Mouse (Mus musculus): ENCODE measurements around the gene Olfr67.
"Not testable (repeated sequence)": the region's sequence is repeated elsewhere in the genome, so short reads cannot be mapped to it uniquely, and the experiment has no call there.

The Olfr67 gene

GRCm38 (mm10) chr7:103767687-103768086, 23.9 kb downstream of the Olfr67 start:
- DNase-seq = not testable (repeated sequence)

DNA sequence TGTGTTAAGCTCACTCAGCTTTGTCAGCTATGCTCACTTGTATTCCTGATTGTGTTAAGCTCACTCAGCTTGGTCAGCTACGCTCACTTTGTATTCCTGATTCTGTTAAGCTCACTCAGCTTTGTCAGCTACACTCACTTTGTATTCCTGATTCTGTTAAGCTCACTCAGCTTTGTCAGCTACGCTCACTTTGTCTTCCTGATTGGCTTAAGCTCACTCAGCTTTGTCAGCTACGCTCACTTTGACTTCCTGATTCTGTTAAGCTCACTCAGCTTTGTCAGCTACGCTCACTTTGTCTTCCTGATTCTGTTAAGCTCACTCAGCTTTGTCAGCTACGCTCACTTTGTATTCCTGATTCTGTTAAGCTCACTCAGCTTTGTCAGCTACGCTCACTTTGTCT, 29.4 kb downstream of the Olfr67 start:
- not testable (repeated sequence) for DNase-seq

DNA sequence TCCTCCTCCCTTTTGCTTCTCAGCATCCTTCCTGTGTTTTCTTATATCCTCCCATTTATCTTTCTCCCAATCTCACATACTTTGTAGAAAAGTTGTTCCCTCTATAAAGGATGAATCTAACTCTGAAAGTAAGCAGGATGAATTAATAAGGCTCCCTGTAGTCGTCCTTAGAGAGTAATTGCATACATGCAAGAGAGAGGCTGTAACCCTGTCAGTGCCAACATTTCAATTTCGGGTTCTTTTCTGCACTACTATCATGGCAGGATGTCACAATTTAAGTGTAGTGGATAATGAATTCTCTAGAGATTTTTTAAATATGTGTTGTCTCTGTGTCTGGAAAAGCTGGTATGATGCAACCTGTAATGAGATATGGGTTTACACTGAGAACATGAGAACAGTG, 34.4 kb downstream of the Olfr67 start, which contains the start of gene Olfr630:
Olfr630 (minus strand) TSS at position 101 of the 400 bp plus-strand sequence.
- no peak for DNase-seq

DNA sequence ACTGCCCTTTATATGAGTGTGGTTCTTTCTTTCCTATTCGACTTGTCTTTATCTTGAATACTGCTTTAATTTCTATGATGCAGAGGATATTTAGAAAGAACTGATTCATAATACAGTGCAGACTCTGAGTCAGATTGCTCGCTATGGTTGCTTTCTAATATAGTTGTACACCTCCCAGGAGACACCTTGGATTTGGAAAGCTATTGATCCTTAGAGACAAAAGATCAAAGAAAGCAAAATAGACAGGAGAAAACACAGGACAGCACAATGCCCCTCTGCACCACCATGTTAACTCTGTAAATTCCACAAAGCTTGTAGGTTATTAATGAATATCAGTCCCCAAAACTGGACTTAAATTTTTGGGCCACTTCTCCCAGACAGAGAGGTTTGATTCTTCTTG, 46.8 kb downstream of the Olfr67 start, which contains the start of gene Olfr629:
Olfr629 (minus strand) TSS at position 101 of the 400 bp plus-strand sequence.
- DNase-seq = no peak
